Mouse (Mus musculus) heart, postnatal 4 days (tissue): ENCODE measurements around the gene Ipmk. TPM values are rescaled to one million over a fixed set of nuclear protein-coding genes. Genes with fewer than 3 reads are reported as not detected.

Source experiments
- DNase-seq: peaks from one replicate; pipeline ENCODE4 v3.0.0; 2021
- total RNA-seq, 2 experiments: library from RNA; stranded (reverse); gene quantifications; 2 replicates each; pipeline ENCODE4 v1.2.3; 2021

Gene Ipmk
- 10 to 100 TPM; 12.3 to 14.2 TPM for total RNA-seq

GRCm38 (mm10) chr10:71347509-71347949 is at the start of gene Ipmk:
Gene Ipmk, plus strand, starts transcription at chr10:71347763.
- peak; percentile 100 for DNase-seq

- no peak for DNase-seq
Measured at GRCm38 (mm10) chr10:71300161-71300560, 47.4 kb upstream of the Ipmk start.

- DNase-seq, result no peak
Measured at GRCm38 (mm10) chr10:71302490-71302889, 45.1 kb upstream of the Ipmk start.

GRCm38 (mm10) chr10:71306190-71306589 is 41.4 kb upstream of the Ipmk start:
- peak; percentile 36 for DNase-seq

GRCm38 (mm10) chr10:71306759-71307158 is 40.8 kb upstream of the Ipmk start:
- no peak for DNase-seq

- no peak for DNase-seq
Measured at GRCm38 (mm10) chr10:71308199-71308598, 39.4 kb upstream of the Ipmk start.

- no peak for DNase-seq
Measured at GRCm38 (mm10) chr10:71310288-71310687, 37.3 kb upstream of the Ipmk start.

GRCm38 (mm10) chr10:71314596-71314995 is 33.0 kb upstream of the Ipmk start:
- DNase-seq, result no peak

- DNase-seq, result no peak
Measured at GRCm38 (mm10) chr10:71316056-71316455, 31.5 kb upstream of the Ipmk start.

GRCm38 (mm10) chr10:71316497-71316896 is 31.1 kb upstream of the Ipmk start:
- DNase-seq, result no peak

GRCm38 (mm10) chr10:71323669-71324068 is 23.9 kb upstream of the Ipmk start:
- DNase-seq, result no peak

GRCm38 (mm10) chr10:71326123-71326522 is 21.4 kb upstream of the Ipmk start:
- DNase-seq, result no peak

GRCm38 (mm10) chr10:71326789-71327188 is 20.8 kb upstream of the Ipmk start:
- DNase-seq, result peak; percentile 78

- DNase-seq, result no peak
Measured at GRCm38 (mm10) chr10:71327386-71327785, 20.2 kb upstream of the Ipmk start.

GRCm38 (mm10) chr10:71328382-71328781 is 19.2 kb upstream of the Ipmk start:
- DNase-seq, result no peak

GRCm38 (mm10) chr10:71328870-71329269 is 18.7 kb upstream of the Ipmk start:
- no peak for DNase-seq

GRCm38 (mm10) chr10:71329295-71329694 is 18.3 kb upstream of the Ipmk start:
- no peak for DNase-seq

GRCm38 (mm10) chr10:71330070-71330469 is 17.5 kb upstream of the Ipmk start:
- no peak for DNase-seq

- DNase-seq, result no peak
Measured at GRCm38 (mm10) chr10:71331908-71332307, 15.7 kb upstream of the Ipmk start.

- no peak for DNase-seq
Measured at GRCm38 (mm10) chr10:71332376-71332775, 15.2 kb upstream of the Ipmk start.

- no peak for DNase-seq
Measured at GRCm38 (mm10) chr10:71332859-71333258, 14.7 kb upstream of the Ipmk start.

- no peak for DNase-seq
Measured at GRCm38 (mm10) chr10:71337733-71338132, 9.8 kb upstream of the Ipmk start.

GRCm38 (mm10) chr10:71338156-71338905 is 9.2 kb upstream of the Ipmk start:
- DNase-seq, result no peak

GRCm38 (mm10) chr10:71339463-71339862 is 8.1 kb upstream of the Ipmk start:
- DNase-seq, result no peak

- no peak for DNase-seq
Measured at GRCm38 (mm10) chr10:71340195-71340594, 7.4 kb upstream of the Ipmk start.
